Mouse (Mus musculus) mouse embryonic stem cell (cell line): Measurements from ENCODE around the gene Atp6v0c.
"Not testable (repeated sequence)": the region's sequence is repeated elsewhere in the genome, so short reads cannot be mapped to it uniquely, and the experiment has no call there.

ENCODE experiments used
- in situ Hi-C, 2 experiments: fragments of 300-500 bp; cut with MboI; formaldehyde crosslinking; loops; 1 replicate in 1 of 2; 3 replicates in 1 of 2; pipeline ENCODE4 v1.14.3; 2019 to 2020; ENCODE audit warnings: low sequenced_read_pairs in 2 of 2, low pct_unique_long_range_greater_than_20kb in 1 of 2, mixed read lengths in 1 of 2; ENCODE audit not compliant: unreplicated experiment in 1 of 2

Gene Atp6v0c

DNA sequence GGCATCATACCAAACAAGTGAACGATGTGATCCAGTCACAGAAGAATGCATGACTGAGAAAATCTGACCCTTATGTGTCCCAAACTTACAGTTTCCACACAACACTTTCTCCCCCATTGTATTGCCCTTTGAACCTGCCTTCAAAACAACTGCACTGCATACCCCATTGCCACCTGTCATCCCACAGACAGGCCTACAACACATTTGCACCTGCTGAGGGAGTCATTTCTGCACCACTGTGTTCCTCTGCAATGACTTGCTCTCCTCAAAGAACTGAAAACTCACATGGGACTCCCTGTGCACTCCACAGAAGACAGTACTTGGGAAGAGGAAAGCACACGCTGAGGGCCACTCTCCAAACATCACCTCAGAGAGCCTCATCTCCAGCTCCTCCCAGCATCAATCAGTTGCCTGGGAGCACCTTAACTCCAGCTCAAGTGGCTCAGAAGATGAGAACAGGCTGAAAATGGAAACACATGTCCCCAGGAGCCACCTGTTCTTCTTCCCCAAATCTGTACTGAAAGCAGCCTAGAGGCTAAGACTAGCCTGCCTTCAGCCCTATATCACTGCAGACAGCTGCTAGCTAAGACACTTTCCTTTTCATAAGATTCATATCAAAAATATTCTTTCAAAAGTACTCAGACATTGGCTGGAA lies 32.1 kb downstream of the Atp6v0c start:
- in situ Hi-C loops = no loop called here

DNA sequence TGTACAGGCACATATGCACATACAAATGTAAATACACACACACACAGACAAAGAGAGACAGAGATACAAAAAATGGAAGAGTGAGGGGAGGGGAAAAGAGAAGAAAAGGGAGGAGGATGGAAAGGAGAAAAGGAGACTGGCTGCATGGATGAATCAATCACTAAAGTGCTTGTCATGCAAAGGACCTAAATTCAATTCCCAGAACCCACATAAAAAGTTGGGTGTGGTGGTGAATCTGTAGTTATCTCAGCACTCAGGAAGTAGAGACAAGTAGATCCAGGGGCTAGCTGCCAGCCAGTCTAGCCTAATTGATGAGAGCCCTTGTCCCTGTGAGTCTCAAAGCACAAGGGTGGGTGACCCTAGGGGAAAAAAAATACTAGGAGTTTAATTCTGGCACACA lies 35.4 kb downstream of the Atp6v0c start:
- in situ Hi-C loops = no loop called here

GRCm38 (mm10) chr17:24132919-24133318 lies 36.6 kb downstream of the Atp6v0c start:
- in situ Hi-C loops = not testable (repeated sequence)

GRCm38 (mm10) chr17:24131570-24131969 lies 37.9 kb downstream of the Atp6v0c start:
- in situ Hi-C loops = no loop called here

- in situ Hi-C loops = not testable (repeated sequence)
Observed at GRCm38 (mm10) chr17:24129246-24129645, 40.3 kb downstream of the Atp6v0c start.

GRCm38 (mm10) chr17:24127592-24127991 lies 41.9 kb downstream of the Atp6v0c start:
- in situ Hi-C loops = no loop called here

DNA sequence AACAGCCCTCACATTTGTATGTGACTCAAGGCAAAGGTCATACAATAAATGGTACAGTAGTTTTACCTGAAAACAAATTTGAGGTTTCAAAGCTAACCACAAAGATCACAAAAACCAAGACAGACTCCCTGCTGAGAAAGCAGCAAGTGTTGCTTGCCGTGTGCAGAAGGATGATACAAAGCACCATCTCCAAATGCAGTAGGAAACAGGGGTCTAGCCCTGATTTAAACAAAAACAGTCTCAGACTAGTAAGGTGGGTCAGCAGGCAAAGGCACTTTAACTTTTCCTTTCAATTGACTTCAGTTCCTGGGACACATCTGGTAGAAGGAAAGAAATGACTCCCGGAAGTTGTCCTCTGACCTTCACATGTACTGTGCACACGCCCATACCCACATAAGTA lies 42.7 kb downstream of the Atp6v0c start:
- in situ Hi-C loops = no loop called here

- in situ Hi-C loops = no loop called here
Observed at GRCm38 (mm10) chr17:24119446-24119845, 50.1 kb downstream of the Atp6v0c start.
